Mouse (Mus musculus): ENCODE data around the gene Pbxip1. TPM values are rescaled to one million over a fixed set of nuclear protein-coding genes. Genes with fewer than 3 reads are reported as not detected.

Gene Pbxip1
- total RNA-seq, 1 experiment: 19.3 TPM

DNA sequence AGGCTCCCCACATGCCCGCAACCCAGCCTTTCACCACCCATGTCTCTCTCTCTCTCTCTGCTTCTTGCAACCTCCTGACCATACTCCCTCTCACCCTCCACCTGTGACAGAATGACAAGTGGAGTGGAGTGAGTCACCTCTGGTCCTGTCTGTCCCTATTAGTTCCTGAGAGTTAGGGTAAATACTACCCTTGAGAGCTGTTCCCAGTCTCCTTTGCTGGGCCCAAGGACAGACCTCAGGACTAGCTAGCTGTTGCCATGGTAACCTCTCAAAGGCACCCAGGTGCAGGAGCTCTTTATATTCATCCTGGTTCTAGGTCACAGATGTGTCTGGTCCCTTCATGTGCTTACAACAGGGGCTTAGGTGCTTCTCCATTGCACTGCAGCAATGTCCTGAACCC is 15.4 kb downstream of the Pbxip1 start:
- DNase-seq (ENCODE audit: low read depth, low spot score): no peak
- Histone ChIP-seq H3K36me3 (ENCODE audit: control insufficient read depth, insufficient read depth, low read length, poor library complexity, severe bottlenecking) (no peaks in the 10 kb centered on the region), H3K4me1 (ENCODE audit: control insufficient read depth in 2 of 2, insufficient read depth in 2 of 2, low read length in 2 of 2, poor library complexity in 1 of 2) (peaks cover 0 to 18% of the 10 kb centered on the region in 2 experiments; a peak in 3 of 4 replicates), H3K4me3 (ENCODE audit: insufficient read depth in 1 of 2, low read depth in 1 of 2, low read length in 2 of 2, poor library complexity in 1 of 2, severe bottlenecking in 1 of 2) (no peak overlapping the region), H3K27ac (ENCODE audit: insufficient read depth, low read depth, low read length, poor library complexity, severe bottlenecking) (no peak overlapping the region), H3K9ac (ENCODE audit: insufficient read depth, low read depth, low read length, poor library complexity, severe bottlenecking) (no peak overlapping the region), H3K9me3 (ENCODE audit: control insufficient read depth, insufficient read depth, low read depth, low read length) (no peaks in the 10 kb centered on the region)
- TF ChIP-seq ZNF384 (IDR thresholded peaks at IDR 0.05; ENCODE audit: low read depth, low read length): no peak
- no peak for TF ChIP-seq CHD2 (IDR thresholded peaks at IDR 0.05; ENCODE audit: low read depth, low read length)
- in situ Hi-C loops (cut with MboI; ENCODE audit: low sequenced_read_pairs in 2 of 2, unreplicated experiment in 2 of 2): no loop called here

DNA sequence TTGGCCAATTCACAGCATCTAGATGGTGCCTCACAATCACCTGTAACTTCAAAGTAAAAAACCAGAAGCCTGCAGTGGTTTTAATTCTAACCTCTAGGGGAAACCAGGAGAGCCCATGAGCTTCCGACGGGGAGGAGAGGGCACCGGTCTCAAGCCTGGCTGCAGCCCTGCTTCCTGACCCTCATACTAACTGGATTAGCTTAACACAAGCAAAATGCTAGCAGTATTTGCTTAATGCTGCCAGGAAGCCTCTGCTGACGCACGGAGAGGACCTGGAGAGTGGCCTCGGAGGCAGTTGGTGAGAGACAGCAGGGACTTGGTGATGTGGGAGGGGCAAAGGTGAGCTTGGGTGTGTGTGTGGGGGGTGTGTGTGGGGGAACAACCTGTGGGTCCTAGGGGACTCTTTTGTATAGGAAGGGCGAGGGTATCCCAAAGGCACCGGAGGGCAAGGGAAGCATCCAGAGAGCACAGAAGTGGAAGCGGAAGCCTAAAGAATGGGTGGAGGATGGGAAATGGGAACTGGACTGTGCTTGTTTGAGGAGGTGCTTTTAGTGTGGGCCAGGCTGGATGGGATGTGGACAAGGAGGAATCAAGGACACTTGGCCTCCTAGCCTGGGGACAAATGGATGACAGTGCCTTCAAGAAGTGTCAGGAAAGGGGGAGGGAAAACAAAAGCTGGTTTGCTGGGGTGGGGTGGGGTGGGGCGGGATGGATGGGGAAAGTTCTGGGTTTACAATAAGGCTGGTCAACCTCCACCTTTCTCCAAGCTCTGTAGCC is 18.1 kb downstream of the Pbxip1 start, which contains the start of gene Pmvk:
Gene Pmvk, plus strand, starts transcription at position 141 of the 777 bp plus-strand sequence.
- Histone ChIP-seq H3K9ac (ENCODE audit: insufficient read depth, low read depth, low read length, poor library complexity, severe bottlenecking) (no peak within 1 kb of the TSS), H3K4me3 (ENCODE audit: insufficient read depth in 1 of 2, low read depth in 1 of 2, low read length in 2 of 2, poor library complexity in 1 of 2, severe bottlenecking in 1 of 2) (no peak within 1 kb of the TSS), H3K27ac (ENCODE audit: insufficient read depth, low read depth, low read length, poor library complexity, severe bottlenecking) (no peak within 1 kb of the TSS; the same call in 1 of the 2 replicates), H3K9me3 (ENCODE audit: control insufficient read depth, insufficient read depth, low read depth, low read length) (no peaks in the 10 kb centered on the region), H3K4me1 (ENCODE audit: control insufficient read depth in 2 of 2, insufficient read depth in 2 of 2, low read length in 2 of 2, poor library complexity in 1 of 2) (peaks cover 2 to 14% of the 10 kb centered on the region in 2 experiments; a peak in 3 of 4 replicates), H3K36me3 (ENCODE audit: control insufficient read depth, insufficient read depth, low read length, poor library complexity, severe bottlenecking) (no peaks in the 10 kb centered on the region)
- in situ Hi-C loops (cut with MboI; ENCODE audit: low sequenced_read_pairs in 2 of 2, unreplicated experiment in 2 of 2): no loop called here
- DNase-seq (ENCODE audit: low read depth, low spot score): no peak
- TF ChIP-seq ZC3H11A (IDR thresholded peaks at IDR 0.05; ENCODE audit: borderline replicate concordance, low read depth, low read length) (no peak), HCFC1 (IDR thresholded peaks at IDR 0.05; ENCODE audit: borderline replicate concordance, insufficient read depth, low read length) (no peak), CHD2 (IDR thresholded peaks at IDR 0.05; ENCODE audit: low read depth, low read length) (no peak), MAFK (IDR thresholded peaks at IDR 0.05; ENCODE audit: insufficient read depth, low read depth, low read length) (no peak), ZNF384 (IDR thresholded peaks at IDR 0.05; ENCODE audit: low read depth, low read length) (no peak)

DNA sequence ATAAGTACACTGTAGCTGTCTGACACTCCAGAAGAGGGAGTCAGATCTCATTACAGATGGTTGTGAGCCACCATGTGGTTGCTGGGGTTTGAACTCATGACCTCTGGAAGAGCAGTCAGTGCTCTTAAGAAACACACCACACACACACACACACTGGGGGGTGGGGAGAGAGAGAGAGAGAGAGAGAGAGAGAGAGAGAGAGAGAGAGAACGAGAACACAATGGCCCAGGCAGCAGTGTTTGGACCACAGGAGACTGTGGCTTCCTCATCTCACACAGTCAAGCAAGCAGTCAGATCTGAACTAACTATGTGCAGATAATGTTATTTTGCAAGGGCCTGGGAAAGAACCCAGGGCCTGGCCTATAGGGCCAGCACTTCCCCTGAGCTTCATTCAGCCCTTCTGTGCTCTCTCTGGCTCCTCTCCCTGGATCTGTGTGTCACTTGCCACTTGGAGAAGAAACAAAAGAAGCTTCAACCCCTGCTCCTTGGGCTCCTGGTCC is 19.3 kb downstream of the Pbxip1 start:
- no peak for DNase-seq (ENCODE audit: low read depth, low spot score)
- Histone ChIP-seq H3K9ac (ENCODE audit: insufficient read depth, low read depth, low read length, poor library complexity, severe bottlenecking) (no peak overlapping the region), H3K9me3 (ENCODE audit: control insufficient read depth, insufficient read depth, low read depth, low read length) (no peaks in the 10 kb centered on the region), H3K4me1 (ENCODE audit: control insufficient read depth in 2 of 2, insufficient read depth in 2 of 2, low read length in 2 of 2, poor library complexity in 1 of 2) (peaks cover 2 to 14% of the 10 kb centered on the region in 2 experiments; a peak in 3 of 4 replicates), H3K27ac (ENCODE audit: insufficient read depth, low read depth, low read length, poor library complexity, severe bottlenecking) (no peak overlapping the region), H3K36me3 (ENCODE audit: control insufficient read depth, insufficient read depth, low read length, poor library complexity, severe bottlenecking) (no peaks in the 10 kb centered on the region), H3K4me3 (ENCODE audit: insufficient read depth in 1 of 2, low read depth in 1 of 2, low read length in 2 of 2, poor library complexity in 1 of 2, severe bottlenecking in 1 of 2) (no peak overlapping the region)
- TF ChIP-seq MAFK (IDR thresholded peaks at IDR 0.05; ENCODE audit: insufficient read depth, low read depth, low read length) (no peak), ZNF384 (IDR thresholded peaks at IDR 0.05; ENCODE audit: low read depth, low read length) (no peak), HCFC1 (IDR thresholded peaks at IDR 0.05; ENCODE audit: borderline replicate concordance, insufficient read depth, low read length) (no peak), CHD2 (IDR thresholded peaks at IDR 0.05; ENCODE audit: low read depth, low read length) (no peak), ZC3H11A (IDR thresholded peaks at IDR 0.05; ENCODE audit: borderline replicate concordance, low read depth, low read length) (no peak)
- in situ Hi-C loops (cut with MboI; ENCODE audit: low sequenced_read_pairs in 2 of 2, unreplicated experiment in 2 of 2): no loop called here

DNA sequence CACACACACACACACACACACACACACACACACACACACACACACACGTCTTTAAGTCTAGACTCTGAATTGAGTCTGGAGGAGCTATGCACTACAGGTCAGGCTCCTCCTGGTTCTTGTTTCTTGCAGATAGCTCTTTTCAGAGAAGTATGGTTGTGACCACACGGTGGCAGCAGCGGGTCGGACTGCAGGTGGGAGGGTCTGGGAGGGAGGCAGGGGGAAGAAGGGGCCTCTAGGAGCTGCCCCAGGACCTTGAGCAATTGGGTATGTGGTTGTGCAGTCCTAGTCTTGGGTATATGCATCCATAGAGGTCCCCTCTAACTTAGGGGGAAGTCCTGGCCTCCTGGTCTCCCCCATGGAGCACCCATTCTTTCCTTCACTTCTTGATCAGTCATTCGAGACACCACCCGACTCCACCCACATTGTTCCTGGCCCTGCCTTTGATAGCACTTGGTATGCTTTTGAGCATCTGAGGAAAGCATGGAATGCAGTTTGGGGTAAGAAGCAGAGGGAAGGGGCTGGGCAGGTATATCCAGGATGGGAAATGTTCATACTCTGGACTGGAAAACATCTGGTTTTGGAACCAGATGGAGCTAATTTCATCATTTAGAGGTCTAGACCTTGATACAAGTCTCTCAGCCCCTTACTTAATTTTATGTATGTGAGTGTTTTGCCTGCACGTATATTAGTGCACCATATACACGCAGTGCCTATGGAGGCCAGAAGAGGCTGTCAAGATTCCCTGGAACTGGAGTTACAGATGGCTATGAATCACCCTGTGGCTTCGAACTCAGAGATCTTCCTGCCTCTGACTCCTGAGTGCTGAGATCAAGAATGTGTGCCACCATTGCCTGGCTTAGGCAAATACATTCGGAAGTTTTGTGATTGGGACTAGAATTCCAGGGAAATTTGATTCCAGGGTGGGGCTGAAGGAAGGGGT is 20.5 kb downstream of the Pbxip1 start:
- DNase-seq (ENCODE audit: low read depth, low spot score): peak; percentile 93
- TF ChIP-seq ZC3H11A (IDR thresholded peaks at IDR 0.05; ENCODE audit: borderline replicate concordance, low read depth, low read length) (no peak), HCFC1 (IDR thresholded peaks at IDR 0.05; ENCODE audit: borderline replicate concordance, insufficient read depth, low read length) (no peak), ZNF384 (IDR thresholded peaks at IDR 0.05; ENCODE audit: low read depth, low read length) (no peak), MAFK (IDR thresholded peaks at IDR 0.05; ENCODE audit: insufficient read depth, low read depth, low read length) (no peak)
- Histone ChIP-seq H3K27ac (ENCODE audit: insufficient read depth, low read depth, low read length, poor library complexity, severe bottlenecking) (no peak overlapping the region; the same call in 1 of the 2 replicates), H3K9ac (ENCODE audit: insufficient read depth, low read depth, low read length, poor library complexity, severe bottlenecking) (peak overlapping the region; percentile 40; the same call in 1 of the 2 replicates), H3K4me1 (ENCODE audit: control insufficient read depth in 2 of 2, insufficient read depth in 2 of 2, low read length in 2 of 2, poor library complexity in 1 of 2) (peaks cover 2 to 12% of the 10 kb centered on the region in 2 experiments; a peak in 2 of 4 replicates), H3K4me3 (ENCODE audit: insufficient read depth in 1 of 2, low read depth in 1 of 2, low read length in 2 of 2, poor library complexity in 1 of 2, severe bottlenecking in 1 of 2) (no peak overlapping the region), H3K9me3 (ENCODE audit: control insufficient read depth, insufficient read depth, low read depth, low read length) (no peaks in the 10 kb centered on the region), H3K36me3 (ENCODE audit: control insufficient read depth, insufficient read depth, low read length, poor library complexity, severe bottlenecking) (no peaks in the 10 kb centered on the region)
- in situ Hi-C loops (cut with MboI; ENCODE audit: low sequenced_read_pairs in 2 of 2, unreplicated experiment in 2 of 2): no loop called here

All from ES-E14 (cell line).